Mouse (Mus musculus) adrenal gland, adult 2 months (tissue): Measurements from ENCODE around the gene Dmrt3. TPM values are rescaled to one million over a fixed set of nuclear protein-coding genes. Genes with fewer than 3 reads are reported as not detected.

Experiments
- DNase-seq: peaks from one replicate; pipeline ENCODE4 v3.0.0; 2021
- polyA plus RNA-seq: library from polyadenylated mRNA; depleted of rRNA; stranded (reverse); fragments of >200 nt; gene quantifications from 2 replicates; pipeline ENCODE4 v1.2.3, GENCODE M21; 2012
- total RNA-seq, 2 experiments: library from RNA; stranded (reverse); gene quantifications; 2 replicates each; pipeline ENCODE4 v1.2.3; 2021

The Dmrt3 gene
- total and polyA plus RNA-seq, 3 experiments: not detected

- DNase-seq: peak; percentile 68
Measured at GRCm38 (mm10) chr19:25622291-25623251, 12.5 kb downstream of the Dmrt3 start.

GRCm38 (mm10) chr19:25628490-25628889, 18.4 kb downstream of the Dmrt3 start:
- peak; percentile 69 for DNase-seq

DNA sequence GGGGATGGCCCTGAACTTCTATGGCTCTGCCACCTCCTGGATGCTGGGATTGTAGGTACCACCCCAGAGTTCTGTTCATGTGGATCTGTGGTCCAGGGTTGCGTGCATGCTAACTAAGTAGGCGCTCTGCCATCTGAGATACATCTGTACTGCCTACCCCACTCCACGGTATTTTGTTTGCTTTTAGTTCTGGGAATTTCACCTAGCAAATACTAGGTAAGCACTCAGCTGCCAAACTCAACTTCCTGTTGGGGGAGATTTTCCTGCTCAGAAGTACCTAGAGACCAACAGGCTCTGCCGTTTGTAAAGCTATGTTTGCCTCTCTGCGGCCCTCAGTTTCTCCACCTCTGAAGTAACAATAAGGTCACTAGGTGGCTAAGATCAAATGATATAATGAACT, 25.0 kb downstream of the Dmrt3 start:
- DNase-seq: no peak

DNA sequence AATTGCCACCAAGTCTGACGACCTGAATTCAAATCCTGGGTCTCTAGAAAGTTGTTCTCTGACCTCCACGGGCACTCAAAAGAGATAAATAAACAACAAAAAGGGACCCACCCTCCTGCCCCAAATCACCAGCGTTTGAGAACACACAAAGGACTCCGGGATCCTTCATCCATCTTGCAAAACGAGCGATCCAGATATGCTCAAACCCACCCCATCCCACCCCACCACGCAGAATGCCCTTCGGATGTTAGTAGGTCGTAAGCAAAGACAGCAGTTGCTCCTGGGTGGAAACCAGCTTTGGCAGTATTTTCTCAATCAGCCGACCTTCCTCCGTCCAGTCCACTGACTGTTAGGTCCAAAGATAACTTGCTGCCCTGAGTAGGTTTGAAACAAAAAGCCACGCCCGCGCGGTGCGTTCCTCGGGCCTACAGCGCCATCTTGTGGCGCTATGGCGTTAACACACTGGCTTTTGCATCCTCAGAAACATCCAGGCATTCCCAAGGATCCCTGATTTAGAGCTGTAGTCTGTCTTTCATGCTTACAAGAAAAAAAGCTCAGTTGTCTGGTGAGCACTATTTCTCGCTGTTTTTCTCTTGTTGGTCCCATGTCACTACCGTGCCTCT, 25.6 kb downstream of the Dmrt3 start:
- DNase-seq: peak; percentile 70

- DNase-seq: no peak
Measured at GRCm38 (mm10) chr19:25638766-25639361, 28.8 kb downstream of the Dmrt3 start.

GRCm38 (mm10) chr19:25641786-25642185, 31.7 kb downstream of the Dmrt3 start:
- no peak for DNase-seq

- DNase-seq: no peak
Measured at GRCm38 (mm10) chr19:25647136-25647535, 37.0 kb downstream of the Dmrt3 start.

DNA sequence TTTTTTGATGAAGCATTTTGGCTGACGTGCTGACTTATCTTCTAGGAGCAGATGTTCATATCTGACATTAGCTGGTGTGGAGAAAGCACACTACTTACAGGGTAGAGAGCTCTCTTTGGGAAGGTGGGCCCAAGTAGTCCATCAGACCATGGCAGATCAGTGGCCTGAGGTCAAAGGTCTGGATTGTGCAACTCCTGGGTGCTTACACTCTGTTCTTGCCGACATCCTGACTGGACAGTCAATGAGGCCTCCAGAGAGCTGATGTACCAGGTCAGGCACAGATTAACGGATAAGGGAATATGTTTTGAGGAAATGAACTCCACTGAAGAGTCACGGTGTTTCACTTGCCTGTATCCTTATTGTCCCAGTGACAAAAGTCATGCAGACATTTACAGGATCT, 38.6 kb downstream of the Dmrt3 start:
- no peak for DNase-seq

DNA sequence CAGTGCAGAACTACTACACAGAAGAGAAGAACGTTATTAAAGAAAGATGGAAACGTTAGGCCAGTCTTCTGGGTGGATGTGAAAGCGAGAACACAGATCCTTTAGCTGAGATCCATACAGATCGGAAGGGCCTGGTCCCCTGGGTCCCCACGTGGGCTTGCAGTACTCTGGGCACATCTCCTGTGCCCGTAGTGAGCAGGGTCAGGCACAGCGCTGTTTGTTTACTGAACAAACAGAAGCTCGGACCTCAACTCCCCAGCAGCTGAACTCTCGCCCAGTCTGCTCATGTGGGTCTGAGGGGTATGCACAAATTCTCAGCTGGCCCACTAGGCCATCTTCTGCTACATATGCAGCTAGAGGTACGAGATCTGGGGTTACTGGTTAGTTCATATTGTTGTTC, 40.4 kb downstream of the Dmrt3 start:
- DNase-seq: no peak

DNA sequence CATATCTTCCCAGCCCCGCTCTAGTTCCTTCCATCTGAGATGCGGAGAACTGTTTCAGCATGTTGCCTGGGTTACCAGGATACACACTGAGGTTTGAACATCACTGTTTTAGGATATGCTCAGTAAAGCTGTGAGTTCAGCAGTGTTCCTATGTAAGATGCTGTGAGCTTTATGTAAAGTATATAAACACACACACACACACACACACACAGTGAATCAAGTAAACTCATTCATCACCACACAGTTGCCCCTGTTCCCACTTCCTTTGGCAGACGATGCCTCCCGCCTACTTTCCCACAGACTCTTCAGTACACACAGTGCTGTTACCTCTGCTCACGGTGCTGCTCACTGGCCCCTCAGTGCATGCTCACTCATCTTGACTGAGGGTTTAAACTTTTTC, 42.5 kb downstream of the Dmrt3 start:
- DNase-seq: no peak

DNA sequence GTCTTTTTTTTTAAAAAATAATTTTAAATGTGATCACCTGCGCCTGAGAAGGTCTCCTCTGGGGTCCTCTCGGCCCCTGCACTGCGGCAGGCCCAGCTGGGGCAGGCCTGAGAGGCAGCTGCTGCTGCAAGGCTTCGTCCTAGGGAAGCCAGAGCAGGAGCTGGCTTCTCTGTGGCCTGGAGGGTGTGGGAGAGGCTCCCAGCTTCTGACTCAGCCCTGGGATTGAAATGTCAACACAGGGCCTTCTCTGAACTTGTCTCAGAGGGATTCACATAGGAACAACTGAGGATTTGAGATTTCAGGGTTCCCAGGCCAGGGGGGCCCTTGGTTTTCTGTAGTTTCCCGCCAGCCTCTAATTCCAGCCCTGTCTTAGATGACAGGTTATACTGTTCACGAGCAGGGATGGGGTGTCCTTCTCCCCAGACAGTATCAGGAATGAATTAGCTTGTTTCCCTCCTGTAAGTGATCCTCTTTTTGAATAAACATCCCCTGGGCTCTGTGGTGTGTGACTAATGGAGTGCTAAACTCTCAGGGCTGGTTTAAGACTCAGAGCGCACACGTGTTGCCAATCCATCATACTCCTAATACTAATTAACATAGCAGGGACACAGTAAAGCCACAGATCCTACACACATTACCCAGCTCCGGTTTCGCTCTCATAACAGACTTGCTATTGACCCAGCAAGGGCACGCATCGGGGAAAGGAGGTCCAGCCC, 44.1 kb downstream of the Dmrt3 start:
- no peak for DNase-seq

DNA sequence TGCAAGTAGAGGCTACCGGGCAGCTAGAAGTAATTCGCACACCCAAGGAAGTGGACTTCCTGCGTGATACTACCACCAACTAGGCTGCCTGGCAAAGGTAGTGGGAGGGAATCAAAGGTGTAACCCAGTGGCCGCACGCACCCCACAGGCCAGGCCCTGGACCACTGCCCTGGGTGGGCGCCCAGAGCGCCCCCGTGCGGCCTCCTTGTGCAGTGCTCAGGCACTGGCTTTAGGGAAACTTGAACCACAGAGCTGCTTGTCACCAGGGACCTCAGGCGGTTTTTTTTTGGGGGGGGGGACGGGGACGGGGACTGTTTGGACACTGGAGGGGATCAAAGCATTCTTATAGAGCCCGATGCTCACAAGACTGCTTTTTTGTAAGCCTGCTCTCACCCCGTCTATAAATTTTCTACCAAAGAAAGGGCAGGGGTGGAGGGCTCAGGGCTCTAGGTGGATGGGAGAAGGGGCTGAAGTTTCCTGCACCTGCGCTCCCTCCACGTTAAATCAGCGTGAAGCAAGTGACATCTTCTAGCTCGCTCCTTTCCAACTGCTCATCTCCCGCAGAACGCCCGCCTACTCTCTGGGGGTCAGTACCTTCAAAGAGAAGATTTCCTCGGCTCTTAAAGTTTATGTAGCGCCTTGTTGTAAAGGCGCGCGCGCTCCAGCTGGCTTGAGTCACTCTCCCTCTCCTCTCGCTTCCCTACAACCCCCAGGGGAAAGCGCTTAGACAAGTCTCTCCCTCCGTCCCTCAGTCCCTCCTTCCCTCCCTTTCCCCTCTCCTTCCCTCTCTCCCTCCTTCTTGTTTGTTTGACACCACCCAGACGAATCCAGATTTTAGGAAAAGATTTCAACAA, 55.6 kb downstream of the Dmrt3 start:
- DNase-seq: no peak

DNA sequence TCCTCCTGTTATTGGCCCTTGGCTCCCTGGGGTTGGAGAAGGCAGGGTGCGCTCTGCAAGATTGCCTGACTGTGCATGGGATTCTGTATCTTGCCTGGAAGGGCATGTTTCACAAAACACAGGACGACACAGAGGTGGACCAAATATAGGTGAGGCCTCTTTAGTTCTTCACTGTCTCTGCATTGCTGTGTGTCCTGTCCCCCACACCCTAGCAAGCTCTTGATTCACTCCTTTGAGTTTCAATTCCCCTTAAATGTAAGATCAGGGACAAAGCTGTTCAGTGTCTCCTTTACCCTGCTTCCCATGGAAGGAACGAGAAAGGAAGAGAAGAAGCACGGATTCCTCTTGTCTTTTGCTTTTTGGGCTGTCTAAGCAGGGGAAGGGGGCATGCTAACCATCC, 57.7 kb downstream of the Dmrt3 start:
- DNase-seq: no peak

- no peak for DNase-seq
Measured at GRCm38 (mm10) chr19:25669593-25670248, 59.6 kb downstream of the Dmrt3 start.

- DNase-seq: no peak
Measured at GRCm38 (mm10) chr19:25670571-25671285, 60.6 kb downstream of the Dmrt3 start.

DNA sequence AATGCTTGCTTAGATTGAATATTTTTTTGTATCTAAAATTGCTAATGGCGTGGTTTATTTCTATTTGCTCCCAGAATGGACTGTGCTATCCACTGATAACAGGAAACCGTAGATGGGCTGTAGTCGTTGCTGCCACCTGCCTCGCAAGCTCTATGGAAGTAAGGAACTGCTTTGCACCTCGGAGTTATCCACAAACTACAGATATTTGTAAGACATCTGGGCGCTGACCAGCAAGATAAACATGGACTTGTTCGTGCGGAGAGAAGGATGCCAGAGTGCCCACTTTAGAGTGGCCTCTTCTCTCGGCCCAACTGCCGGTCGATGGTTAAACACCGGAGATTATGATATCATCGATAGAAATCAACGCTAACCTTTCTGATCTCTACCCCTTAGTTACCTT, 61.6 kb downstream of the Dmrt3 start:
- no peak for DNase-seq

DNA sequence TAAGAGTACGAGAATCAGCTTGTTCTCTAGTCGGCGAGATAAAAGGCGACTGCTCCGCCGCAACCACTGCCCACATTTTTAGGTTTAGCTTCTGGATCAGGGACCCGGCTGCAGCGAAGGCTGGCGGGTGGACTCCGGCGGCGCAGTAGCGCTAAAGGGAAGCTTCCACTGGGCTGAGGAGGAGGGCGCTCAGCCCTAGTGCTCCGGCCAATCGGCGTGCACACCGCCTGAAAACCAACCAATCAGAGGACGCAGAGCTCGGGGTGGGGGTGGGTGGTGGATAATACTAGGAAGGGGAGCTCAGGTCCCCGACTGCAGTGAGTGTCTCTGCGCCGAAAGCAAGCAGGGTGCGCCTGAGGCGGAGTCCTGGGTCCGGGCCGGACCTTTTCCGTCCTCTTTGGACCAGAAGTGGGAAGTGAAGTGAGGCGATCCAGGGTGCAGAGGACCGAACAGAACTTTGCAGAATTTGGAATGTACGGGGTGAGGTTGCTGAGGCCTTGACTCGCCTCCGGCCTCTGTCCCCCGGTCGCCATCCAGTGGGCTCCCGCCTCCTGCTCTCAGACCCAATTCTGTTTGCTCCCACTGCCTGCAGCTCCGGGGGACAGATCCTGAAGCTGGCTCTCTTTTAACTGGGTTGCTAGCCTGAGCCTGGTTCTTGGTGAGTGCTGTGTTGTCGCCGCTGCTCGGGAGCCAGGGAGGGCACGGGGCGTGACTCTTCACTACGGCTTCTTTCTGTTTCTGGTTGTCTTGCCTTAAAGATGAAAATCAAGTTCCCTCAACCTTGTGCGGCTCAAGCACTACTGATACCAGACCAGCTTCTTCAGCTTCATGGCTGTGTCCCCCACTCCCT, 62.2 kb downstream of the Dmrt3 start, which contains the start of gene Dmrt2:
Gene Dmrt2, plus strand, starts transcription at position 311 of the 850 bp plus-strand sequence.
- DNase-seq: peak; percentile 88
